Comparison of ENCODE assay signal across 8 mouse cellular contexts in the genomic region with DNA sequence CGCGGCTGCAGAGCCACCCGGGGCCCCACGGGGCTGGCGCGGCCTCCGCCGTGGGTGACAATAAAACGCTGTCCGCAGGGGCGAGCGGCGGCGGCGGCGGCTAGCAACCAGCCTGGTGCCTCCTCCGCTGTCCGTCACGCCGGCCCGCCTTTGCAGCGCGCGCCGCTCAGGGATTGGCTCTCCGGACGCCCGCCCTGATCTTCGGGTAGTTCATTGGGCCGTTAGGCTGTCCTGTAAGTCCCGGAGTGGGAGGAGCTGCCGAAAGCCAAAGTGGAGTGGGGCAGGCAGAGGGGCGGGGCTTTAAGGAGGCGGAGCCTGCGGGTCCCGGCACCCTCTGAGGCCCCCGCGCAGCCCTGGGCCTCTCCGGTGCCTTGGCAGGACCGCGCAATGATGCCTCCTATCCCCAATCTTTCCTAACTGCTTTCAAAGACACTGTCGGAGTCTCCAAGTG. TPM values are rescaled to one million over a fixed set of nuclear protein-coding genes. Genes with fewer than 3 reads are reported as not detected.
DNase-seq lines count a peak whose midpoint lies in the region; ATAC-seq and TF ChIP-seq lines count a peak whose summit lies in the region.

A gene (minus strand): TSS at position 126 of the 451 bp plus-strand sequence.

- intact Hi-C loops in heart, postnatal 10 days (cut with DNase I), result no loop called here

- peak within 1 kb of the TSS; percentile 80 for H3K4me2 ChIP-seq in forebrain, embryonic 13.5 days
- H3K4me2 ChIP-seq in liver, postnatal 0 days (ENCODE audit: low read depth, low read length), result peak within 1 kb of the TSS; percentile 100
- H3K4me2 ChIP-seq in neural tube, embryonic 14.5 days (ENCODE audit: low read depth, low read length), result peak within 1 kb of the TSS; percentile 95

- peak; percentile 99 for DNase-seq in heart, postnatal 10 days
- DNase-seq in large intestine, adult 2 months (ENCODE audit: low read depth, low spot score), result peak; percentile 89
- peak; percentile 98 for DNase-seq in liver, postnatal 0 days
- DNase-seq in testis, postnatal 10 days (ENCODE audit: low spot score), result peak; percentile 99

- no peak within 1 kb of the TSS; the same call in 1 of the 2 replicates for H3K27ac ChIP-seq in ES-Bruce4 (ENCODE audit: insufficient read depth, low read length)
- peak within 1 kb of the TSS; percentile 66 for H3K27ac ChIP-seq in forebrain, embryonic 13.5 days
- H3K27ac ChIP-seq in liver, postnatal 0 days (ENCODE audit: low read depth), result no peak within 1 kb of the TSS
- H3K27ac ChIP-seq in neural tube, embryonic 14.5 days (ENCODE audit: low read depth, low read length), result peak within 1 kb of the TSS; percentile 86

- H3K27me3 ChIP-seq in ES-Bruce4 (ENCODE audit: control insufficient read depth, insufficient read depth, low read length, poor library complexity, severe bottlenecking), result no peaks in the 10 kb centered on the region
- no peaks in the 10 kb centered on the region for H3K27me3 ChIP-seq in forebrain, embryonic 13.5 days
- 0 out of 2 replicates have a peak, but pooled peaks cover 2% of the 10 kb centered on the region for H3K27me3 ChIP-seq in liver, postnatal 0 days (ENCODE audit: insufficient read depth, low read length)
- H3K27me3 ChIP-seq in neural tube, embryonic 14.5 days (ENCODE audit: control insufficient read depth, insufficient read depth, low read length), result no peaks in the 10 kb centered on the region; the same call in 1 of the 2 replicates

- H3K9ac ChIP-seq in ES-Bruce4 (ENCODE audit: low read depth, poor library complexity, severe bottlenecking), result peak within 1 kb of the TSS; percentile 84
- H3K9ac ChIP-seq in forebrain, embryonic 13.5 days, result peak within 1 kb of the TSS; percentile 91
- H3K9ac ChIP-seq in liver, postnatal 0 days (replicated peaks), result peak within 1 kb of the TSS; percentile 83
- H3K9ac ChIP-seq in neural tube, embryonic 14.5 days (replicated peaks; ENCODE audit: low read depth, low read length), result peak within 1 kb of the TSS; percentile 95

- WGBS in forebrain, embryonic 13.5 days, result 0% methylated on average over 33 of the region's 42 CpGs
- under 1% methylated on average over 41 of the region's 42 CpGs for WGBS in large intestine, adult 2 months
- WGBS in liver, postnatal 0 days (ENCODE audit: insufficient replicate concordance), result under 1% methylated on average over 42 of the region's 42 CpGs
- 0% methylated on average over 42 of the region's 42 CpGs for WGBS in neural tube, embryonic 14.5 days

- ATAC-seq in cerebellum, adult (ENCODE audit: insufficient number of reproducible peaks, low FRiP score, low TSS enrichment), result peak; percentile 98
- ATAC-seq in forebrain, embryonic 13.5 days, result peak; percentile 99
- peak; percentile 100 for ATAC-seq in liver, postnatal 0 days
- ATAC-seq in neural tube, embryonic 14.5 days (ENCODE audit: low read depth), result peak; percentile 99

- peak within 1 kb of the TSS; percentile 77 for H3K4me3 ChIP-seq in ES-Bruce4 (ENCODE audit: low read depth, low read length)
- peak within 1 kb of the TSS; percentile 65 for H3K4me3 ChIP-seq in forebrain, embryonic 13.5 days
- peak within 1 kb of the TSS; percentile 95 for H3K4me3 ChIP-seq in liver, postnatal 0 days (ENCODE audit: low read depth, low read length)
- H3K4me3 ChIP-seq in neural tube, embryonic 14.5 days (ENCODE audit: low read depth, low read length), result peak within 1 kb of the TSS; percentile 94

- TF ChIP-seq CTCF in ES-Bruce4 (IDR thresholded peaks at IDR 0.05; ENCODE audit: low read depth, low read length), result no peak
- no peak for TF ChIP-seq CTCF in liver, postnatal 0 days (IDR thresholded peaks at IDR 0.05; ENCODE audit: low read depth)

- no peaks in the 10 kb centered on the region for H3K9me3 ChIP-seq in ES-Bruce4 (replicated peaks; ENCODE audit: control insufficient read depth, insufficient read depth, low read length, poor library complexity, severe bottlenecking)
- H3K9me3 ChIP-seq in forebrain, embryonic 13.5 days (replicated peaks), result no peaks in the 10 kb centered on the region
- H3K9me3 ChIP-seq in liver, postnatal 0 days (ENCODE audit: low read length), result no peaks in the 10 kb centered on the region
- no peaks in the 10 kb centered on the region for H3K9me3 ChIP-seq in neural tube, embryonic 14.5 days (ENCODE audit: control insufficient read depth, low read length)

- peak; percentile 44 for TF ChIP-seq POLR2A in ES-Bruce4 (IDR thresholded peaks at IDR 0.05; ENCODE audit: insufficient read depth, low read length)

- TF ChIP-seq EP300 in ES-Bruce4 (IDR thresholded peaks at IDR 0.05; ENCODE audit: insufficient read depth, low read depth, low read length), result no peak
- no peak for TF ChIP-seq EP300 in liver, postnatal 0 days (IDR thresholded peaks at IDR 0.05; ENCODE audit: low read depth)

- H3K4me1 ChIP-seq in ES-Bruce4 (ENCODE audit: control insufficient read depth, insufficient read depth, low read length), result no peaks in the 10 kb centered on the region
- H3K4me1 ChIP-seq in forebrain, embryonic 13.5 days, result peaks cover 14% of the 10 kb centered on the region
- peaks cover 11% of the 10 kb centered on the region for H3K4me1 ChIP-seq in liver, postnatal 0 days (ENCODE audit: insufficient read depth)
- peaks cover 10% of the 10 kb centered on the region for H3K4me1 ChIP-seq in neural tube, embryonic 14.5 days (ENCODE audit: control insufficient read depth, insufficient read depth, low read length)

- H3K36me3 ChIP-seq in ES-Bruce4 (ENCODE audit: control insufficient read depth, insufficient read depth, low read length, poor library complexity, severe bottlenecking), result no peaks in the 10 kb centered on the region; the same call in 1 of the 2 replicates
- H3K36me3 ChIP-seq in forebrain, embryonic 13.5 days (ENCODE audit: poor library complexity, severe bottlenecking), result peaks cover 39% of the 10 kb centered on the region
- H3K36me3 ChIP-seq in liver, postnatal 0 days (replicated peaks; ENCODE audit: insufficient read depth, low read length), result peaks cover 12% of the 10 kb centered on the region
- peaks cover 12% of the 10 kb centered on the region for H3K36me3 ChIP-seq in neural tube, embryonic 14.5 days (ENCODE audit: control insufficient read depth, insufficient read depth, low read length)

RNA-seq across cellular contexts. Expression of the gene that starts here (rescaled TPM):
- 12.2 and 18.7 TPM in 2 replicates for polyA plus RNA-seq in ES-Bruce4 (2011; ENCODE audit: insufficient read depth, insufficient read length, low read depth, missing spikeins)
- 26.9 and 28.8 TPM in 2 replicates for polyA plus RNA-seq in forebrain, embryonic 13.5 days (2015; fragmentation: Nextera tagmentation; extraction: Ambion mirVana)
- total RNA-seq in heart, postnatal 10 days (2021), result 10 to 100 TPM; 10.6 to 13.6 TPM
- 4.0 and 4.6 TPM in 2 replicates for polyA plus RNA-seq in large intestine, adult 2 months (2012; rRNA removed)
- 3.1 and 3.9 TPM in 2 replicates for polyA plus RNA-seq in liver, postnatal 0 days (2015; fragmentation: Nextera tagmentation; extraction: Ambion mirVana)
- polyA plus RNA-seq in neural tube, embryonic 14.5 days (2014; fragmentation: Nextera tagmentation; extraction: Ambion mirVana), result 20.4 and 23.6 TPM in 2 replicates

Comparison
In these comparisons a context has a peak if more than half of its experiments do, and no peak if none do; other contexts are left out.
1. H3K27ac ChIP-seq: peak in forebrain, embryonic 13.5 days (single experiment) and neural tube, embryonic 14.5 days (single experiment); none in ES-Bruce4 (single experiment) and liver, postnatal 0 days (single experiment).
2. Peak in every context shown above with its lines, with median percentiles within 50 percentile points of each other: H3K4me3 ChIP-seq, H3K9ac ChIP-seq, ATAC-seq, H3K4me2 ChIP-seq and DNase-seq.